Mouse (Mus musculus): ENCODE measurements around the gene Samd10. TPM values are rescaled to one million over a fixed set of nuclear protein-coding genes. Genes with fewer than 3 reads are reported as not detected.

Samd10 gene
- polyA plus RNA-seq, 2 experiments = 1.5 to 1.6 TPM

DNA sequence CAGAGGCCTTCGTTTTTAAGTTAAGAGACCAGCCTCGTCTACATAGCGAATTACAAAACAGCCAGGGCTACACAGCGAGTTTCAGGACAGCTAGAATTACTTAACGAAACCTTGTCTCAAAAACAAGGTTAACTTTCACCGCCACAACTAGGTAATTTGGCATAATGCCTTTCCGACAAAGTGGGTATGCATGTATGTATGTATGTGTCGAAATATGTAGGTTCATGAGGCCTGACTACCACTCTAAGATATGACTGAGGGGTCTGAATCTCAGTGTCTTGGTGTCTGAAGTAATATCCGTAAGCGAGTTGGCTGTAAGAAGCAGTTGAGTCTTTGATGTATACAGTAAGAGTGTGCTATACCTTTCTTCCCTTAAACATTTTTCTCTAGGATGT lies 2.7 kb upstream of the Samd10 start:
- Histone ChIP-seq H3K4me1 (replicated peaks; ENCODE audit: control insufficient read depth in 2 of 2, insufficient read depth in 2 of 2, low read length in 1 of 2) (peaks cover 14 to 21% of the 10 kb centered on the region in 2 experiments; a peak in 3 of 4 replicates), H3K9me3 (ENCODE audit: control insufficient read depth, low read length) (no peaks in the 10 kb centered on the region), H3K27me3 (ENCODE audit: control insufficient read depth, insufficient read depth, low read length) (peaks cover 14% of the 10 kb centered on the region), H3K27ac (peak overlapping the region; percentile 73), H3K36me3 (replicated peaks; ENCODE audit: control insufficient read depth, insufficient read depth, low read depth) (no peaks in the 10 kb centered on the region), H3K4me3 (ENCODE audit: insufficient read depth in 1 of 2, low read depth in 2 of 2, low read length in 2 of 2) (peak overlapping the region; percentile 67 to 89), H3K9ac (replicated peaks) (peak overlapping the region; percentile 89), H3K4me2 (ENCODE audit: low read depth) (peak overlapping the region; percentile 94)
- TF ChIP-seq CTCF (IDR thresholded peaks at IDR 0.05; ENCODE audit: low read depth) (no peak), EP300 (IDR thresholded peaks at IDR 0.05; ENCODE audit: low read depth) (no peak)
- 20% methylated on average over 10 of the region's 10 CpGs for WGBS (ENCODE audit: insufficient replicate concordance)
- ATAC-seq (ENCODE audit: insufficient read depth) = no peak
- no peak for DNase-seq (ENCODE audit: low read depth in 3 of 3, low spot score in 3 of 3)

- no peaks in the 10 kb centered on the region for H3K36me3 ChIP-seq (replicated peaks; ENCODE audit: control insufficient read depth, insufficient read depth, low read depth)
- DNase-seq (ENCODE audit: low read depth in 3 of 3, low spot score in 3 of 3) (peak; percentile 95 to 96 (median 95)), ATAC-seq (ENCODE audit: insufficient read depth) (peak; percentile 97)
- peak overlapping the region; percentile 67 to 89 for H3K4me3 ChIP-seq (ENCODE audit: insufficient read depth in 1 of 2, low read depth in 2 of 2, low read length in 2 of 2)
- no peaks in the 10 kb centered on the region for H3K9me3 ChIP-seq (ENCODE audit: control insufficient read depth, low read length)
- peaks cover 14 to 21% of the 10 kb centered on the region in 2 experiments; a peak in 3 of 4 replicates for H3K4me1 ChIP-seq (replicated peaks; ENCODE audit: control insufficient read depth in 2 of 2, insufficient read depth in 2 of 2, low read length in 1 of 2)
- H3K27me3 ChIP-seq (ENCODE audit: control insufficient read depth, insufficient read depth, low read length) = peaks cover 14% of the 10 kb centered on the region
- 1% methylated on average over 57 of the region's 57 CpGs for WGBS (ENCODE audit: insufficient replicate concordance)
- peak overlapping the region; percentile 73 for H3K27ac ChIP-seq
- H3K4me2 ChIP-seq (ENCODE audit: low read depth) = peak overlapping the region; percentile 94
- TF ChIP-seq EP300 (IDR thresholded peaks at IDR 0.05; ENCODE audit: low read depth) = no peak
- TF ChIP-seq CTCF (IDR thresholded peaks at IDR 0.05; ENCODE audit: low read depth) = peak; percentile 11; the same call in 1 of the 2 replicates
- H3K9ac ChIP-seq (replicated peaks) = peak overlapping the region; percentile 89
Measured at GRCm38 (mm10) chr2:181600828-181601750, 2.1 kb upstream of the Samd10 start.

DNA sequence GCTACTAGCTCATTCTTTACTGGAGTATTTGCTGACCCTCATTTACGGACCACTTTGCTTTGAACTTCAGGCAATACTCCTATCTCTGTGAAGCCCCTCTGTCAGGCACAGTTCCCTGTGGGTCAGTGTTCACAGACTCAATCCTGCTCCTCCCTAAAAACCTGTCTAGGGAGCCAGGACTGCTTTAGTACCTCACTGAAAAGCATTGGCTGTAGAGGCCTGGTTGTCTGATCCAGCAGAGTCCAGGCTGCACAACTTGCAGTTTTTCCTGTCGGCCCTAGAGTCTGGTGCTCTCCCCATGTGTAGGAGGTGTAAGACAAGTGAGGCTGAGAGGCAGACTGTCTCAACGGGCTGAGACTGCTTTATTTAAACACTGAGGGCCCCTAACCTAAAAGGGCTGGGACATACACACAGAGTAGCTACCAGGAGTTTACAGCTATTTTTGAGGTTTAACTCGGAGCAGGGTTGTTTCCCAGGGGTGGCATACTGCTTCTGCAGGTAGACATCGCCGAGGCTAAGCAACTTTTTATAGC lies 1.3 kb upstream of the Samd10 start:
- no peak for ATAC-seq (ENCODE audit: insufficient read depth)
- no peak for DNase-seq (ENCODE audit: low read depth in 3 of 3, low spot score in 3 of 3)
- H3K4me2 ChIP-seq (ENCODE audit: low read depth) = peak overlapping the region; percentile 94
- peaks cover 14 to 21% of the 10 kb centered on the region in 2 experiments; a peak in 3 of 4 replicates for H3K4me1 ChIP-seq (replicated peaks; ENCODE audit: control insufficient read depth in 2 of 2, insufficient read depth in 2 of 2, low read length in 1 of 2)
- H3K27ac ChIP-seq = peak overlapping the region; percentile 51
- H3K4me3 ChIP-seq (ENCODE audit: insufficient read depth in 1 of 2, low read depth in 2 of 2, low read length in 2 of 2) = peak overlapping the region; percentile 67 to 89; a peak in 3 of 4 replicates
- peak overlapping the region; percentile 89 for H3K9ac ChIP-seq (replicated peaks)
- TF ChIP-seq EP300 (IDR thresholded peaks at IDR 0.05; ENCODE audit: low read depth) (no peak), CTCF (IDR thresholded peaks at IDR 0.05; ENCODE audit: low read depth) (no peak)
- WGBS (ENCODE audit: insufficient replicate concordance) = 57% methylated on average over 6 of the region's 6 CpGs
- peaks cover 14% of the 10 kb centered on the region for H3K27me3 ChIP-seq (ENCODE audit: control insufficient read depth, insufficient read depth, low read length)
- H3K36me3 ChIP-seq (replicated peaks; ENCODE audit: control insufficient read depth, insufficient read depth, low read depth) = no peaks in the 10 kb centered on the region
- no peaks in the 10 kb centered on the region for H3K9me3 ChIP-seq (ENCODE audit: control insufficient read depth, low read length)

- Histone ChIP-seq H3K4me1 (replicated peaks; ENCODE audit: control insufficient read depth in 2 of 2, insufficient read depth in 2 of 2, low read length in 1 of 2) (peaks cover 16 to 17% of the 10 kb centered on the region in 2 experiments; a peak in 3 of 4 replicates), H3K4me2 (ENCODE audit: low read depth) (no peak overlapping the region), H3K36me3 (replicated peaks; ENCODE audit: control insufficient read depth, insufficient read depth, low read depth) (no peaks in the 10 kb centered on the region), H3K27ac (no peak overlapping the region), H3K27me3 (ENCODE audit: control insufficient read depth, insufficient read depth, low read length) (peaks cover 14% of the 10 kb centered on the region), H3K4me3 (ENCODE audit: insufficient read depth in 1 of 2, low read depth in 2 of 2, low read length in 2 of 2) (no peak overlapping the region), H3K9me3 (ENCODE audit: control insufficient read depth, low read length) (no peaks in the 10 kb centered on the region), H3K9ac (replicated peaks) (no peak overlapping the region)
- WGBS (ENCODE audit: insufficient replicate concordance) = 41% methylated on average over 7 of the region's 7 CpGs
- no peak for TF ChIP-seq CTCF (IDR thresholded peaks at IDR 0.05; ENCODE audit: low read depth)
- TF ChIP-seq EP300 (IDR thresholded peaks at IDR 0.05; ENCODE audit: low read depth) = no peak
- no peak for ATAC-seq (ENCODE audit: insufficient read depth)
- no peak for DNase-seq (ENCODE audit: low read depth in 3 of 3, low spot score in 3 of 3)
Measured at GRCm38 (mm10) chr2:181597378-181598061, 1.5 kb downstream of the Samd10 start.
